Mouse (Mus musculus): ENCODE measurements around the gene Gcc2. TPM values are rescaled to one million over a fixed set of nuclear protein-coding genes. Genes with fewer than 3 reads are reported as not detected.
"Not testable (repeated sequence)": the region's sequence is repeated elsewhere in the genome, so short reads cannot be mapped to it uniquely, and the experiment has no call there.

Gene Gcc2
- polyA plus RNA-seq, 1 experiment from 2014 or later: 58.5 TPM

GRCm38 (mm10) chr10:58333414-58333813, 78.1 kb downstream of the Gcc2 start:
- no peak overlapping the region for H3K9ac ChIP-seq
- ATAC-seq (replicated peaks; ENCODE audit: low FRiP score): no peak

GRCm38 (mm10) chr10:58336156-58336555, 80.9 kb downstream of the Gcc2 start:
- no peak overlapping the region for H3K4me3 ChIP-seq (replicated peaks)
- H3K4me1 ChIP-seq: peaks cover 9% of the 10 kb centered on the region
- ATAC-seq (replicated peaks; ENCODE audit: low FRiP score): no peak
- WGBS: 88% methylated on average over 1 of the region's 1 CpGs
- H3K4me2 ChIP-seq: no peak overlapping the region
- H3K9ac ChIP-seq: no peak overlapping the region
- peak overlapping the region; percentile 51; the same call in 1 of the 2 replicates for H3K27ac ChIP-seq
- no peaks in the 10 kb centered on the region for H3K9me3 ChIP-seq (replicated peaks)
- no peaks in the 10 kb centered on the region for H3K36me3 ChIP-seq
- H3K27me3 ChIP-seq: no peaks in the 10 kb centered on the region

More at GRCm38 (mm10) chr10:58333414-58333813, 78.1 kb downstream of the Gcc2 start:
- no peak overlapping the region for H3K4me2 ChIP-seq
- H3K27me3 ChIP-seq: no peaks in the 10 kb centered on the region
- H3K36me3 ChIP-seq: no peaks in the 10 kb centered on the region
- no peak overlapping the region for H3K4me3 ChIP-seq (replicated peaks)
- H3K9me3 ChIP-seq (replicated peaks): no peaks in the 10 kb centered on the region
- 86% methylated on average over 5 of the region's 5 CpGs for WGBS
- H3K27ac ChIP-seq: no peak overlapping the region
- peaks cover 6% of the 10 kb centered on the region for H3K4me1 ChIP-seq

- not testable (repeated sequence) for H3K4me2 ChIP-seq; H3K36me3 ChIP-seq; ATAC-seq (replicated peaks; ENCODE audit: low FRiP score); H3K4me3 ChIP-seq (replicated peaks); H3K27me3 ChIP-seq; H3K9me3 ChIP-seq (replicated peaks); H3K9ac ChIP-seq
- WGBS: 56% methylated on average over 4 of the region's 4 CpGs
- H3K27ac ChIP-seq: 0 out of 2 replicates have a peak overlapping the region, but pooled peaks have one; percentile 51
- H3K4me1 ChIP-seq: peaks cover 16% of the 10 kb centered on the region
Measured at GRCm38 (mm10) chr10:58337091-58337490, 81.8 kb downstream of the Gcc2 start.

- no peaks in the 10 kb centered on the region for H3K27me3 ChIP-seq
- no peak overlapping the region for H3K4me3 ChIP-seq (replicated peaks)
- 40% methylated on average over 1 of the region's 1 CpGs for WGBS
- peak overlapping the region; percentile 46; the same call in 1 of the 2 replicates for H3K27ac ChIP-seq
- H3K4me2 ChIP-seq: no peak overlapping the region
- no peaks in the 10 kb centered on the region for H3K36me3 ChIP-seq
- H3K9me3 ChIP-seq (replicated peaks): no peaks in the 10 kb centered on the region
- ATAC-seq (replicated peaks; ENCODE audit: low FRiP score): no peak
- H3K4me1 ChIP-seq: peaks cover 26% of the 10 kb centered on the region
- no peak overlapping the region for H3K9ac ChIP-seq
Measured at GRCm38 (mm10) chr10:58338590-58338989, 83.3 kb downstream of the Gcc2 start.

- 28% methylated on average over 2 of the region's 2 CpGs for WGBS
- H3K27me3 ChIP-seq: no peaks in the 10 kb centered on the region
- peak; percentile 87 for ATAC-seq (replicated peaks; ENCODE audit: low FRiP score)
- no peaks in the 10 kb centered on the region for H3K9me3 ChIP-seq (replicated peaks)
- no peak overlapping the region for H3K4me3 ChIP-seq (replicated peaks)
- no peak overlapping the region for H3K4me2 ChIP-seq
- peak overlapping the region; percentile 91 for H3K27ac ChIP-seq
- no peaks in the 10 kb centered on the region for H3K36me3 ChIP-seq
- H3K4me1 ChIP-seq: peaks cover 26% of the 10 kb centered on the region
- no peak overlapping the region for H3K9ac ChIP-seq
Measured at GRCm38 (mm10) chr10:58341685-58342084, 86.4 kb downstream of the Gcc2 start.

- Histone ChIP-seq H3K36me3 (no peaks in the 10 kb centered on the region), H3K9me3 (replicated peaks) (no peaks in the 10 kb centered on the region), H3K27ac (peak overlapping the region; percentile 91), H3K27me3 (no peaks in the 10 kb centered on the region), H3K4me2 (no peak overlapping the region), H3K4me3 (replicated peaks) (no peak overlapping the region), H3K4me1 (peaks cover 26% of the 10 kb centered on the region), H3K9ac (no peak overlapping the region)
- 61% methylated on average over 2 of the region's 2 CpGs for WGBS
- no peak for ATAC-seq (replicated peaks; ENCODE audit: low FRiP score)
Measured at GRCm38 (mm10) chr10:58342199-58342598, 86.9 kb downstream of the Gcc2 start.

- Histone ChIP-seq H3K36me3 (0 out of 2 replicates have a peak, but pooled peaks cover 3% of the 10 kb centered on the region), H3K4me1 (peaks cover 19% of the 10 kb centered on the region), H3K27me3 (no peaks in the 10 kb centered on the region), H3K27ac (no peak overlapping the region), H3K4me2 (no peak overlapping the region), H3K4me3 (replicated peaks) (no peak overlapping the region), H3K9me3 (replicated peaks) (no peaks in the 10 kb centered on the region), H3K9ac (no peak overlapping the region)
- ATAC-seq (replicated peaks; ENCODE audit: low FRiP score): no peak
- WGBS: 89% methylated on average over 3 of the region's 3 CpGs
Measured at GRCm38 (mm10) chr10:58343552-58343951, 88.3 kb downstream of the Gcc2 start.

- Histone ChIP-seq H3K27me3 (no peaks in the 10 kb centered on the region), H3K9me3 (replicated peaks) (no peaks in the 10 kb centered on the region), H3K9ac (no peak overlapping the region), H3K4me1 (peaks cover 18% of the 10 kb centered on the region), H3K4me2 (no peak overlapping the region), H3K36me3 (0 out of 2 replicates have a peak, but pooled peaks cover 3% of the 10 kb centered on the region), H3K27ac (no peak overlapping the region), H3K4me3 (replicated peaks) (no peak overlapping the region)
- 88% methylated on average over 3 of the region's 3 CpGs for WGBS
- ATAC-seq (replicated peaks; ENCODE audit: low FRiP score): no peak
Measured at GRCm38 (mm10) chr10:58350600-58350999, 95.3 kb downstream of the Gcc2 start.

GRCm38 (mm10) chr10:58351670-58352069, 96.4 kb downstream of the Gcc2 start:
- H3K4me1 ChIP-seq: peaks cover 18% of the 10 kb centered on the region
- WGBS: 63% methylated on average over 2 of the region's 2 CpGs

GRCm38 (mm10) chr10:58352364-58352763, 97.1 kb downstream of the Gcc2 start:
- 0 out of 2 replicates have a peak, but pooled peaks cover 3% of the 10 kb centered on the region for H3K36me3 ChIP-seq
- no peak for ATAC-seq (replicated peaks; ENCODE audit: low FRiP score)
- no peaks in the 10 kb centered on the region for H3K9me3 ChIP-seq (replicated peaks)
- H3K4me2 ChIP-seq: no peak overlapping the region
- H3K4me1 ChIP-seq: peaks cover 18% of the 10 kb centered on the region
- 52% methylated on average over 3 of the region's 3 CpGs for WGBS
- no peak overlapping the region for H3K27ac ChIP-seq
- H3K27me3 ChIP-seq: no peaks in the 10 kb centered on the region
- H3K4me3 ChIP-seq (replicated peaks): no peak overlapping the region
- H3K9ac ChIP-seq: no peak overlapping the region

More at GRCm38 (mm10) chr10:58351670-58352069, 96.4 kb downstream of the Gcc2 start:
- Histone ChIP-seq H3K27me3 (no peaks in the 10 kb centered on the region), H3K4me2 (no peak overlapping the region), H3K9ac (no peak overlapping the region), H3K4me3 (replicated peaks) (no peak overlapping the region), H3K9me3 (replicated peaks) (no peaks in the 10 kb centered on the region), H3K36me3 (0 out of 2 replicates have a peak, but pooled peaks cover 3% of the 10 kb centered on the region), H3K27ac (peak overlapping the region; percentile 1; the same call in 1 of the 2 replicates)
- ATAC-seq (replicated peaks; ENCODE audit: low FRiP score): no peak

GRCm38 (mm10) chr10:58354561-58354960, 99.3 kb downstream of the Gcc2 start:
- WGBS: 45% methylated on average over 3 of the region's 3 CpGs
- no peaks in the 10 kb centered on the region for H3K36me3 ChIP-seq
- peaks cover 18% of the 10 kb centered on the region for H3K4me1 ChIP-seq
- H3K9ac ChIP-seq: no peak overlapping the region
- no peak overlapping the region for H3K27ac ChIP-seq
- no peak overlapping the region for H3K4me2 ChIP-seq
- no peaks in the 10 kb centered on the region for H3K27me3 ChIP-seq
- ATAC-seq (replicated peaks; ENCODE audit: low FRiP score): no peak
- H3K4me3 ChIP-seq (replicated peaks): no peak overlapping the region
- no peaks in the 10 kb centered on the region for H3K9me3 ChIP-seq (replicated peaks)

Measured in kidney, embryonic 15.5 days (tissue).